Mouse (Mus musculus) heart, embryonic 11.5 days (tissue): ENCODE data around the gene Rps6kb1. TPM values are rescaled to one million over a fixed set of nuclear protein-coding genes. Genes with fewer than 3 reads are reported as not detected.

ENCODE experiments used
- ATAC-seq: fragments of 200-750 bp; cut with Nextera tagmentation; replicated peaks from 2 replicates; pipeline ENCODE4 v1.8.0; 2017; ENCODE audit warnings: moderate library complexity; ENCODE audit not compliant: insufficient number of reproducible peaks, low FRiP score, low TSS enrichment
- H3K27ac ChIP-seq: fragments of 300-500 bp; sonication (generic); 2 replicates; pipeline ENCODE4 v1.5.1; 2014; ENCODE audit warnings: mild to moderate bottlenecking, low read depth, low read length
- H3K27me3 ChIP-seq: fragments of 300-500 bp; sonication (generic); 2 replicates; pipeline ENCODE4 v1.6.1; 2014; ENCODE audit warnings: mild to moderate bottlenecking, low read length, mixed read lengths; ENCODE audit not compliant: control insufficient read depth, insufficient read depth
- H3K36me3 ChIP-seq: fragments of 300-500 bp; sonication (generic); 2 replicates; pipeline ENCODE4 v1.6.1; 2014; ENCODE audit warnings: mild to moderate bottlenecking, low read length, moderate library complexity, mixed read lengths; ENCODE audit not compliant: control insufficient read depth, insufficient read depth
- H3K4me1 ChIP-seq: fragments of 300-500 bp; sonication (generic); 2 replicates; pipeline ENCODE4 v1.6.1; 2014; ENCODE audit warnings: low read length; ENCODE audit not compliant: control insufficient read depth, insufficient read depth
- H3K4me2 ChIP-seq: fragments of 300-500 bp; sonication (generic); 2 replicates; pipeline ENCODE4 v1.6.1; 2014; ENCODE audit warnings: mild to moderate bottlenecking, moderate library complexity
- H3K4me3 ChIP-seq: fragments of 300-500 bp; sonication (generic); 2 replicates; pipeline ENCODE4 v1.5.1; 2014; ENCODE audit warnings: low read depth, low read length
- H3K9ac ChIP-seq: fragments of 300-500 bp; sonication (generic); 2 replicates; pipeline ENCODE4 v1.6.1; 2014; ENCODE audit warnings: mild to moderate bottlenecking, low read depth, low read length, moderate library complexity
- H3K9me3 ChIP-seq: fragments of 300-500 bp; sonication (generic); replicated peaks from 2 replicates; pipeline ENCODE4 v1.6.1; 2016; ENCODE audit warnings: low read length; ENCODE audit not compliant: control insufficient read depth
- WGBS: fragments of 180-500 bp; shearing (Covaris S2); extraction: QIAGEN DNeasy Blood & Tissue Kit; methylation state at CpG from one replicate; pipeline ENCODE4 v1.1.7; 2014; ENCODE audit not compliant: insufficient replicate concordance; 5-methylcytosine and 5-hydroxymethylcytosine counted together
- polyA plus RNA-seq: library from polyadenylated mRNA; unstranded; fragments of >200 nt; fragmentation: Nextera tagmentation; extraction: Ambion mirVana; gene quantifications from 2 replicates; pipeline ENCODE4 v1.2.1, GENCODE M21; 2014

Gene Rps6kb1
- 43.4 and 50.0 TPM in 2 replicates for polyA plus RNA-seq

DNA sequence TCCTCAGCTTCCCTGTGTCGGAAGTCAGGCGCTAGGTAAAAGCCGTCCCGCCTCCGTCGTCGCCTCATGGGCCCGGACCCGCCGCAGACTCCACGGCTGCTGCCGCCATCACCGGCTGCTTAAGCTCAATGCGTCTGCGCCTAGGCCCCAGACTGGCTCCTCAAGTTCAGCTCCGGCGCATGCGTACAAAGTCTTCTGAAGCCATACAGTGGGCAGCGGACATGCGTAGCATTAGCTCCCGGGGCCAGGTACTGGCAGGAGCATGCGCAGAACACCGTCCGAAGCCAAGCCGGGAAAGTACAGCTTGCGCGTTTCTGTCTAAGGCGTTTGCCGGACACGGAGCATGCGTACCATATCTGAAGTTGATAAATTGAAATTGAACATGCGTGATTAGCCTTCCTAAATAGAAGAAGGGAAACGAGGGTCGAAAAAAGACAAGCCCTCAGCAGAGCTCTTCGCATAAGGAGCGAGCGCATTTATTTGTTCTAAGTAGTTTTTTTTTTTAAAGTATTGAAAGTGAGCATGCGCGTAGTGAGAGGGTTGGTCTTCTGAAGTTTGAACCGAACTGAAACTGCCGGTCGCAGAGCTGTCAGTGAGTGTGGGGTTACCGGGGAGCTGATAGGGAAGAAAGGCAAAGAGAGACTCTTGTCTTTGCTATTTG, at the start of gene Rps6kb1, which contains the start of gene Tubd1:
Rps6kb1 (minus strand) TSS at position 167 of the 661 bp plus-strand sequence.
Tubd1 (plus strand) TSS at position 353 of the 661 bp plus-strand sequence.
- Histone ChIP-seq H3K27ac (peak within 1 kb of the TSS; percentile 84), H3K4me1 (peaks cover 7% of the 10 kb centered on the region), H3K4me2 (peak within 1 kb of the TSS; percentile 71), H3K9me3 (no peaks in the 10 kb centered on the region), H3K27me3 (no peaks in the 10 kb centered on the region), H3K36me3 (no peaks in the 10 kb centered on the region; the same call in 1 of the 2 replicates), H3K9ac (peak within 1 kb of the TSS; percentile 89), H3K4me3 (peak within 1 kb of the TSS; percentile 83)
- peak; percentile 95 for ATAC-seq
- under 1% methylated on average over 43 of the region's 43 CpGs for WGBS

DNA sequence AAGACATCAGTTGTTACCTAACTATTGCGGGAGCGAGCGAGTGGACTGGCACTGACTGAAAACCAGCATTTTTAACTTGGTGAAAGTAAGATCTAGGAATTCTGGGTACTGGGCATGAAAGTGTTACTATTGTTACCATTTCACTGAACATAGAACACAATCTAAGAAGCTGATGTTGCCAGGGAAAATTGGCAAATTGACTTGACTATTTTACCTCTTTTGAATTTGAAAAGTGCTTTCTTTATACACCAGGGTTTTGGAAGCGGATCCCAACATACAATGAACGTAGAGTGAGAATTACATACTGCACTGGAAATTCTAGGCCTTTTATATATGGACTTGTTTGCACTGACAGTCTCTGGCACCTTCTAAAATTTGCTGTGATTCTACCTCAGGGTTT, 48.8 kb upstream of the Rps6kb1 start:
- no peak for ATAC-seq
- Histone ChIP-seq H3K36me3 (no peaks in the 10 kb centered on the region), H3K4me1 (peaks cover 7% of the 10 kb centered on the region; the same call in 1 of the 2 replicates), H3K27ac (0 out of 2 replicates have a peak overlapping the region, but pooled peaks have one; percentile 15), H3K4me3 (no peak overlapping the region), H3K9ac (no peak overlapping the region), H3K4me2 (no peak overlapping the region), H3K27me3 (no peaks in the 10 kb centered on the region), H3K9me3 (no peaks in the 10 kb centered on the region)
- 88% methylated on average over 5 of the region's 5 CpGs for WGBS

DNA sequence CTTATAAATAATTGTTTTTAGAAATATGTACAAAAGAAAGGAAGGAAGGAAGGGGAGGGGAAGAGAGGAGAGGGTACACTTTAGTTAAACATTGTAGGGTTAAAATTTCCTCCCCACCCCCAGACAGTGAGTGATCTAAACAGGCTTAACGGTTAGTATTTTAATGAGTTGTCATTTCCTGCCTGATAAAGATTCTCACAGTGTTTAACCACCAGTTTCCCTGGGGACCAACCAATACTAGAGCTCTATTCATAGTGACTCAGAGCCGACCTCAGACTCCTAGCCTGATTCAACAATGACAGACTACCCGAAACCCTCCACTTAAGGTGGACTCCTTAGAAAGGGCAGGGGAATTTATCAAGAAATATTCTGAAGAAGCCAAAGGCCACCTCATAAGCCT, 48.4 kb upstream of the Rps6kb1 start:
- Histone ChIP-seq H3K27me3 (no peaks in the 10 kb centered on the region), H3K4me2 (no peak overlapping the region), H3K9ac (no peak overlapping the region), H3K4me3 (no peak overlapping the region), H3K9me3 (no peaks in the 10 kb centered on the region), H3K4me1 (peaks cover 10% of the 10 kb centered on the region), H3K36me3 (no peaks in the 10 kb centered on the region), H3K27ac (peak overlapping the region; percentile 59; the same call in 1 of the 2 replicates)
- ATAC-seq = peak; percentile 46; the same call in 1 of the 2 replicates
- WGBS = 21% methylated on average over 3 of the region's 3 CpGs

DNA sequence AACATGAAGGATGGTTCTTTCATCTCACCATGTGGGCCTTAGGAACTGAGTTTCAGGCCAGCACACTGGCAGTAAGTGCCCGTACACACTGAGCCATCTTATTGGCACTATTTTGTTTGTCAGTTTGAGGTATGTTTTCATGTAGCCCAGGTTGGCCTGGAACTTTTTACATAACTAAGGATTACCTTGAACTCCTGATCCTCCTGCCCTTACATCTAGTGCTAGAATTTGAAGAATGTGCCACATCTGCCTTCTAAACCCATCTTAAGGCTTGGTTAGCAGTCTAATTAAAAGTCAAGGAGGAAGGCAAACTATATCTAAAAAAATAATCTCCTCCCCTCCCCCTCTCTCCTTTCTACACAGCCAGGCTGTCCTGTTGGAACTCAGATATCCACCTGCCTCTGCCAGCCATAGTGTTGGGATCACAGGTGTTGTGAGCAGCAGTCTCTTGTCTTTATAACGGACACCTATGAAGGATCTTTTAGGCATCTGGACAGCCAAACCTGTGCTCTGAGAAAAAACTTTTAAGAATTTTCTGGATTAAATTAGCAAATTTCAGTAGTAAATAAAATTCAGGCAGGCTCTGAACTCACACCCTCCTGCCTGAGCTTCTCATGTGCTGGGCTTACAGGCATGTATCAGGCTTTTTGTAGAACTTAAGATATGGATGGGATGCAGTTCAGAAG, 47.5 kb upstream of the Rps6kb1 start:
- no peaks in the 10 kb centered on the region for H3K27me3 ChIP-seq
- no peak overlapping the region for H3K4me2 ChIP-seq
- H3K36me3 ChIP-seq = no peaks in the 10 kb centered on the region
- H3K27ac ChIP-seq = peak overlapping the region; percentile 59
- no peak overlapping the region for H3K9ac ChIP-seq
- H3K9me3 ChIP-seq = no peaks in the 10 kb centered on the region
- WGBS = 84% methylated on average over 2 of the region's 2 CpGs
- H3K4me3 ChIP-seq = no peak overlapping the region
- peaks cover 14% of the 10 kb centered on the region for H3K4me1 ChIP-seq
- ATAC-seq = no peak

DNA sequence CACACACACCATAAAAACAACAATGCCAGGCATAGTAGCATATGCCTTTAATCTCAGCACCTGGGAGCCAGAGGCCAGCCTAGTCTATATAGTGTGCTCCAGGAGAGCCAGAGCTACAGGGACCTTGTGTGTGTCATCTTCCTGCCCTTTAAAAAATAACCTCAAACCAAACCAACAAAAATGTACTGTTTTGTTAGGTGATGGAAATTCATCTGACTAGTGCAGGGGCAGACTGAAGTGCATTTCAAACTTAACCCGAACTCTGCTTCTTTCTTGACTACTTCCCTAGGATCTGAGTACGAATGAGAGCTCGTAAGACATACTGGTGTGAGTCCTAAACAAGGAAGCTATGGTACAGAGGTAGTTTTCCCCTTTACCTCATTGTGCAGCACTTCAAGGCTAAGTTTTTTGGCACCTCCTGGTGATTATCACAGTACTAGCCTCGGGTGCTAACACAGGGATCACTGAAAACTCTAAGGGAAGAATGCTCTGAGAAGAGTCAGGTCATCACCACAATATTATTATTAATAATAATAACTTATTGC, 46.8 kb upstream of the Rps6kb1 start:
- Histone ChIP-seq H3K4me3 (no peak overlapping the region), H3K27me3 (no peaks in the 10 kb centered on the region), H3K36me3 (no peaks in the 10 kb centered on the region), H3K9ac (no peak overlapping the region), H3K27ac (no peak overlapping the region), H3K4me2 (no peak overlapping the region), H3K4me1 (peaks cover 14% of the 10 kb centered on the region), H3K9me3 (no peaks in the 10 kb centered on the region)
- WGBS = 77% methylated on average over 4 of the region's 4 CpGs
- no peak for ATAC-seq

DNA sequence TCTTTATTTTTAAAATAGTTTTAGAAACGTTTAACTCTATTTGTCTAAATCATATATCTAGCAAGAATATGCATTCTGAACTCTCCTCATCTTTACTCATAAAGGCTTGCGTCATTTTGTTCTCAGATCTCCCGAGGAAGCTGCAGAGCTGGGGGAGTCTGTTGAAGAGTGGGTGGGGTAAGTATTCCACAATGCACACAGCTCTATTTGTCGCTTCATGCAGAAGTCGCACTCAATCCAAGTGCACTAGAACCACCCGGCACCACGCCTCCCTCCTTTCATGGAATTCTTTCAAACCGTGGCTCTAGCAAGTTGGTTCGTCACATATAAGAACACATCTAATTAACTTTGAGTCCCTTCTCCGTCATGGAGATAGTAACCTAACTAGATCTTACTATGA, 46.0 kb upstream of the Rps6kb1 start:
- Histone ChIP-seq H3K9ac (no peak overlapping the region), H3K27me3 (no peaks in the 10 kb centered on the region), H3K9me3 (no peaks in the 10 kb centered on the region), H3K27ac (no peak overlapping the region), H3K4me3 (no peak overlapping the region), H3K36me3 (no peaks in the 10 kb centered on the region), H3K4me1 (peaks cover 14% of the 10 kb centered on the region), H3K4me2 (no peak overlapping the region)
- 89% methylated on average over 10 of the region's 10 CpGs for WGBS
- ATAC-seq = no peak

DNA sequence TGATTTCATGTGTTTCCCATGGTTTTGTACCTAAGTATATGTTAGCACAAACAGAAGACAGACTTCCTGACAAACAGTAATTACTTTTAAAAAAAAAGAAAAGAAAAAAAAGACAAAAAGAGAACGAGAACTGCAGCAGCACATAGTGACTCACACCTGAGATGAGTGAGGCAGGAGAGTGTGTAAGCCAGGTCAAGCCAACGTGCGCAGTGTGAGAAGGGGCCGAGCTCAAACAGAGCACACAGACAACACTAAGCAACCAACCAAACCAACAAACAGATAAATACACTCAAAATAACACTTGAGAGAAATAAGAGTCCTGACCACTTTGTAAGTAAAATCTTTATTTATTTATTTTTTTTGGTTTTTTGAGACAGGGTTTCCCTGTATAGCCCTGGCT, 45.5 kb upstream of the Rps6kb1 start:
- 85% methylated on average over 4 of the region's 4 CpGs for WGBS
- no peak for ATAC-seq
- H3K4me3 ChIP-seq = no peak overlapping the region
- peaks cover 14% of the 10 kb centered on the region for H3K4me1 ChIP-seq
- no peaks in the 10 kb centered on the region for H3K9me3 ChIP-seq
- H3K27ac ChIP-seq = no peak overlapping the region
- H3K36me3 ChIP-seq = no peaks in the 10 kb centered on the region
- no peak overlapping the region for H3K4me2 ChIP-seq
- H3K9ac ChIP-seq = no peak overlapping the region
- H3K27me3 ChIP-seq = no peaks in the 10 kb centered on the region

DNA sequence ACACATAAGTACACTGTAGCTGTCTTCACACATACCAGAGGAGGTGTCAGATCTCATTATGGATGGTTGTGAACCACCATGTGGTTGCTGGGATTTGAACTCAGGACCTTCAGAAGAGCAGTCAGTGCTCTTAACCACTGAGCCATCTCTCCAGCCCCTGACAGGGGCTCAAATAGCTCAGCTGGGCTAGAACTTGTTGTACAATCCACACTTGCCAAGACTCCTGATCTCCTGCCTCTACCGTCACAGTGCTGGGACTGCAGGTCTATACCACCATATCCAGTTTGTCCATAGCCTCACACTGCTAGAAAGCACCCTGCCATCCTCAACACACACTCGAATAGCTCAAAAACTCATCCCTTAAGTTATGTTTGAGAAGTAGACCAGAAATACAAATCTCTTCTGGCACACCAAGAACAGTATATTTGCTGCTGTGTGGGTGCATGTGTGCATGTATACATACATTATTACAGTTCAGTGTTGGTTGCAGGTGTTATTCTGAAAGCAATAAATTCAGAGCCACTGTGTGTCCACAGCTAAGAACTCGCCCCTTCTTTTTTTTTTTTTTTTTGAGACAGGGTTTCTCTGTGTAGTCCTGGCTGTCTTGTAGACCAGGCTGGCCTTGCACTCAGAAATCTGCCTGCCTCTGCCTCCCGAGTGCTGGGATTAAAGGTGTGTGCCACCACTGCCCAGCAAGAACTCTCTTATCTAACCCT, 44.1 kb upstream of the Rps6kb1 start:
- Histone ChIP-seq H3K9me3 (no peaks in the 10 kb centered on the region), H3K27me3 (no peaks in the 10 kb centered on the region), H3K9ac (no peak overlapping the region), H3K4me1 (peaks cover 18% of the 10 kb centered on the region), H3K4me2 (no peak overlapping the region), H3K36me3 (no peaks in the 10 kb centered on the region), H3K4me3 (no peak overlapping the region), H3K27ac (peak overlapping the region; percentile 94; the same call in 1 of the 2 replicates)
- WGBS = 90% methylated on average over 4 of the region's 4 CpGs
- ATAC-seq = no peak
